Mouse (Mus musculus) erythroblast, embryonic 14.5 days (primary cell): ENCODE measurements at regions not wholly inside any gene's neighbourhood (a gene's known extent, or its start where the extent isn't known, plus 50 kb on each side); places are given as distances from the start of the nearest gene placed in this dataset.

Source experiments
- H3K27me3 ChIP-seq: 2 replicates; pipeline ENCODE4 v1.6.1; 2012; ENCODE audit warnings: inconsistent platforms; ENCODE audit not compliant: control insufficient read depth
- H3K36me3 ChIP-seq: 2 replicates; pipeline ENCODE4 v1.6.1; 2012; ENCODE audit warnings: mild to moderate bottlenecking, inconsistent platforms; ENCODE audit not compliant: control insufficient read depth
- H3K4me1 ChIP-seq: 2 replicates; pipeline ENCODE4 v1.6.1; 2012; ENCODE audit warnings: inconsistent platforms; ENCODE audit not compliant: control insufficient read depth
- H3K4me3 ChIP-seq: replicated peaks from 2 replicates; pipeline ENCODE3; 2012; ENCODE audit warnings: moderate library complexity, mild to moderate bottlenecking, inconsistent platforms
- H3K9me3 ChIP-seq: 2 replicates; pipeline ENCODE4 v1.6.1; 2012; ENCODE audit warnings: low read length, inconsistent platforms, mixed read lengths; ENCODE audit not compliant: control insufficient read depth
- GATA1 ChIP-seq: IDR thresholded peaks from 2 replicates; pipeline ENCODE4 v1.6.1; 2012; ENCODE audit warnings: low read length, inconsistent platforms, mixed read lengths
- TAL1 ChIP-seq: IDR thresholded peaks from 3 replicates; pipeline ENCODE4 v1.6.1; 2012; ENCODE audit warnings: low read length, inconsistent platforms, mixed read lengths

- no peaks in the 10 kb centered on the region for H3K36me3 ChIP-seq
- TF ChIP-seq GATA1 (no peak), TAL1 (no peak)
These were observed 77.3 kb upstream of the Gm45716 start for GRCm38 (mm10) chr11:90110170-90110569.

DNA sequence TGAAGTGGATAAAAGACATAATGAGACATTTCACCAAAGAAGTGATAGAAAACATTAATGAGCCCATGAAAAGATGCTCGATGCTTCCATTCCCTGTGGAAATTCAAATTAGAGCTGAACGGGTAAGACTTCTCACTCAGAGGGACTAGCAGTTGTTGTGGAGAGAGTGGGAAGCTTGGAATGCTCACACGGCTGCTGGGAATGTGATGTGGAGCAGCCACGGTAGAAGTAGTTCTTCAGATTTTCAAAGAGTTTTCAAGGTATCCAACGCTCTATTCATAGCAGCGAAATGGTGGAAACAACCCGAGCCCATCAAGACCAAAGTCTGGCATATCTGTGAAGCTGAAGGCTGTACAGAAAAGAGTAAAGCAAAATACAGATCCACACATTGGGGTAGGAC, 75.3 kb upstream of the Gm45716 start:
- no peak for TF ChIP-seq TAL1
- no peak for TF ChIP-seq GATA1
- H3K9me3 ChIP-seq = no peaks in the 10 kb centered on the region
- no peaks in the 10 kb centered on the region for H3K27me3 ChIP-seq
- no peaks in the 10 kb centered on the region for H3K36me3 ChIP-seq
- H3K4me3 ChIP-seq = no peak overlapping the region
- H3K4me1 ChIP-seq = no peaks in the 10 kb centered on the region

More at GRCm38 (mm10) chr11:90110170-90110569, 77.3 kb upstream of the Gm45716 start:
- Histone ChIP-seq H3K4me1 (no peaks in the 10 kb centered on the region), H3K9me3 (no peaks in the 10 kb centered on the region), H3K27me3 (no peaks in the 10 kb centered on the region), H3K4me3 (no peak overlapping the region)

DNA sequence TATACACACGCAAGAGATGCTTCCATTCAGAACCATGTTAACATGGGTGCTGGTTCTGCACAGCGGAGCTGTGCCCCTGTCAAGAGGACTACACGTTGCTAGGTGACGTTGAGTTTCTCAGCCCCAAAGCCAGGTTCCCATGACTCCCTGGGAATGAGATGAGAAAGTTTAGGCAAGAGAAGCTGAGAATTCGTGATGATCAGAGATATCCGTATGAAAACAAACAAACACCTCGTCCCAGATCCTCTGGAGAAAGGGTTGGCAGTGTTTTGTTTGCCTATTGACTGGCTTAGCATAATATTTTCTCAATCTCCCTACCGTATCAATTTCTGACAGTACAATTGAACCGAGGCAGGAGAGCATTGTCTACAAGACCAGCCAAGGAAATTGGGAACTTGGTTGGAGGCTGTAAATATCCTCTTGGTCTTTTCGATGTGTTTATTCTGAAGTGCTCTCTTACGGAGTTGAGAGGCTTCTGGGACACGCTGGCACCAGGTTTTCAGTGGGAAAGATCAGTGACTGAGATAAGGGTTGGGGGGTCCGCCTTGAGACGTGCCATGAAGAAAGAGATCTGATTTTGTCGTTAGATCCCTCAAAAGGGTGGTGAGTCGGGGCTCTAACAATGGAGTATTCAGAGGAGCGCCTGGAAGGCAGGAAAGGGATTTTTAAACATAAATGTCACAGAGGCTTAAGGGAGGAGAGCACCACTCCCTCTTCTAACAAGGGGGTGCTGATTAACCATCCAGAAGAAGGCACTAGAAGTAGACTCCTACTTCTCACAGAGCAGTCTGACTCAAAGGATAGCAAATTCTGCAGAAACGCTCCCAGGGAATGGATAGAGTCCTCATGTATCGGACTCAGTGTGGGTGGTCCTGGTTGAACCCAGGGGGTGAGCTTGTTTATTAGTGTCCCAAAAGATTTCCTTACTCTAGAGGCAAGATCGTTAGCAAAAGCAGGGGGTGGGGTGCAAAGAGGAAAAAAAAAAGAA, 70.5 kb upstream of the Gm45716 start:
- no peaks in the 10 kb centered on the region for H3K4me1 ChIP-seq
- H3K9me3 ChIP-seq = no peaks in the 10 kb centered on the region
- no peaks in the 10 kb centered on the region for H3K27me3 ChIP-seq
- TF ChIP-seq TAL1 = no peak
- TF ChIP-seq GATA1 = 0 out of 2 replicates have a peak, but pooled peaks have one; percentile 15
- H3K4me3 ChIP-seq = no peak overlapping the region
- no peaks in the 10 kb centered on the region for H3K36me3 ChIP-seq

GRCm38 (mm10) chr11:90117664-90118295, 69.7 kb upstream of the Gm45716 start:
- Histone ChIP-seq H3K27me3 (no peaks in the 10 kb centered on the region), H3K9me3 (no peaks in the 10 kb centered on the region), H3K4me3 (no peak overlapping the region), H3K4me1 (no peaks in the 10 kb centered on the region), H3K36me3 (no peaks in the 10 kb centered on the region)
- TF ChIP-seq TAL1 (no peak), GATA1 (no peak)

DNA sequence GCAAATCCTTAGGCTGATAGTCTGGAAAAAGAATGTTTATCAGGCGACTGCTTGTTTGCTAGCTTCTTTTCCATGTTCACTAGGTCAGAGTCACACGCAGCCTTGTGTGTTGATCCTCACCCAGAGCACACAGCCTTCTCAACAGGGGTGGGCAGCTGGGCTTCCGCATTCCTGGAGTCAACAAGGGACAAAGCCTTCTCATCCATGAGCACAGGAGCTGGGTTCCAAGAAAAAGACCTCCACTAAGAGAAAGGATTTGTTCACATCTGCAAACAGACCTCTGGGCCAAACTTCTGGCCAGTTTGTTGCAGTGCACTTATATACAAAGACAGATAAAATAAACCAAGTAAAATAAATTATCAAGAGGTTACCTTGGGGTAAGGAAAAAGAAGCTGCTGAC, 65.6 kb upstream of the Gm45716 start:
- H3K36me3 ChIP-seq = no peaks in the 10 kb centered on the region
- no peak for TF ChIP-seq TAL1
- no peak for TF ChIP-seq GATA1
- no peak overlapping the region for H3K4me3 ChIP-seq
- H3K4me1 ChIP-seq = no peaks in the 10 kb centered on the region
- H3K27me3 ChIP-seq = no peaks in the 10 kb centered on the region
- no peaks in the 10 kb centered on the region for H3K9me3 ChIP-seq

GRCm38 (mm10) chr11:90122709-90123108, 64.8 kb upstream of the Gm45716 start:
- H3K9me3 ChIP-seq = no peaks in the 10 kb centered on the region
- no peaks in the 10 kb centered on the region for H3K27me3 ChIP-seq
- TF ChIP-seq GATA1 (no peak), TAL1 (no peak)
- H3K4me1 ChIP-seq = no peaks in the 10 kb centered on the region
- no peaks in the 10 kb centered on the region for H3K36me3 ChIP-seq
- H3K4me3 ChIP-seq = no peak overlapping the region

DNA sequence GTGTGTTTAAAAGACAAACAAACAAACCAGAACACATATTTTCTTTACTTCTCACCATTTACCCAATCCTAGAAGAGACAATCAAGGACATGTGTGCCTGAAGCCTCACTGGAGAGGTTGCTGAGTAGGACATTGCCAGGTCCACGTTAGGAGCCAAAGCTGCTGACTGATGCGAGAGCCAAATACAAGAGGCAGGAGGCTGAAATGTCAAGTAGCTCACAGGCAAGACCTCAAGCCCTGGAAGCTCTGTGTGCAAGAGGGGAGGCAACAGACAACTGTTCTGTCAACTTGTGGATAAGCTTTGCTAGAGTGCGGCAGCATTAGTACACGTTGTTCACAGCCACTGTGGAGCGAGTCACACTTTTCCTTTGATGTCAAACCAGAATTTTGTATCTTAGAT, 63.6 kb upstream of the Gm45716 start:
- Histone ChIP-seq H3K4me3 (no peak overlapping the region), H3K36me3 (no peaks in the 10 kb centered on the region), H3K27me3 (no peaks in the 10 kb centered on the region), H3K9me3 (no peaks in the 10 kb centered on the region), H3K4me1 (no peaks in the 10 kb centered on the region)
- TF ChIP-seq TAL1 = no peak
- no peak for TF ChIP-seq GATA1

DNA sequence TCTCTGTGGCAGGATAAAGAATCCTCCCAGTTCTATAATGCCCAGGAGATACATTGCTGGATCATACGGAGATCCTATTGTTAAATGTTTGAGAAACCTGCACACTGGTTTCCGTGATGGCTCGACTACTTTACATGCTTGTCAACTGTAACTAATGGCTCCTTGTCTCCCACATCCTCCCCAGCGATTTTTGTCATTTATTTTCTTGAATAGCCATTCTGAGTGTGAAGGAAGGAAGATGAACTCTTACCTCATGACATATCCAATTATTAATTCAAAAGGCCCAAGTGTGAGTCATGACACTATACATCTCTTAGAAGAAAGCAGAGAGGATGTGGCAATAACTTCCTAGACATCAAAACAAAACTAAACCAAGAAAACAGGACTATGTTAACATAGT, 61.2 kb upstream of the Gm45716 start:
- Histone ChIP-seq H3K27me3 (no peaks in the 10 kb centered on the region), H3K4me3 (no peak overlapping the region), H3K4me1 (no peaks in the 10 kb centered on the region), H3K36me3 (no peaks in the 10 kb centered on the region), H3K9me3 (no peaks in the 10 kb centered on the region)
- TF ChIP-seq TAL1 (no peak), GATA1 (no peak)

DNA sequence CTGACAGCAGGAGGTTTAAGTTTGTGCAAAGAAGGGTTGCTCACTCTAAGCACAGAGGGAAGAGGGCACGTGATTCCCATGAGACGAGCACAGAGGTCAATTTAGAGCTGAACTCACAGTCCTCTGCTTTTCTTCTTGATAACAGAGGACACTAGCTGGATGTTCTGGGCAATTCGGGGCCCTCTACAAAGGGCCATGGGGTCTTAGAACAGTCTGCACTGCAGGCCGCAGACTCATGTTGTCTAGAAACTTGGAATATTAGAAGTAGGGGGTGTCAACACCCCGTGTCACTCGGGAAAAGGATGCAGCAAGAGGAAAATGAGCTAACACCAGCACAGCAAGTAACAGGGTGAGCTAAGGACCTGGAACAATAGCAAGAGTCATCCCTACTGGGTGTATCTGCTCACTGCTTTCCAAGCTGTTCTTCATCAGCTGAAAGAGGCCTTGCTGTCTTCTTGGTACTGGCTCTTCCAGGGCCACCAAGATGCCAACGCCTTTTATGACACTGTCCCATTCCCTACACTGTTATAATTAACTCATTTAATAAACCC, 58.5 kb upstream of the Gm45716 start:
- Histone ChIP-seq H3K9me3 (no peaks in the 10 kb centered on the region), H3K4me1 (no peaks in the 10 kb centered on the region), H3K27me3 (no peaks in the 10 kb centered on the region), H3K36me3 (no peaks in the 10 kb centered on the region), H3K4me3 (no peak overlapping the region)
- TF ChIP-seq GATA1 (no peak), TAL1 (no peak)
